Mouse (Mus musculus) monocyte, adult 5-6 weeks (primary cell): Measurements from ENCODE around the gene Rab11fip2. TPM values are rescaled to one million over a fixed set of nuclear protein-coding genes. Genes with fewer than 3 reads are reported as not detected.

Experiments used
- ATAC-seq: fragments of 153-309, 156-312 bp; replicated peaks from 2 replicates; pipeline ENCODE4 v1.8.0; 2017; ENCODE audit warnings: mild to moderate bottlenecking; ENCODE audit not compliant: low TSS enrichment, insufficient number of reproducible peaks, severe bottlenecking, poor library complexity, low FRiP score
- total RNA-seq: library from RNA; stranded (forward); fragments of 200-1000, 200-491, 200-594 nt; gene quantifications from 3 replicates; pipeline ENCODE4 v1.2.3, GENCODE M21; 2017

Gene Rab11fip2
- 9.4 to 22.7 TPM (median 17.9 TPM) in 3 replicates for total RNA-seq

GRCm38 (mm10) chr19:59943322-59943871 lies at the start of gene Rab11fip2:
TSS of gene Rab11fip2 (minus strand) at chr19:59943654.
- peak; percentile 79 for ATAC-seq

DNA sequence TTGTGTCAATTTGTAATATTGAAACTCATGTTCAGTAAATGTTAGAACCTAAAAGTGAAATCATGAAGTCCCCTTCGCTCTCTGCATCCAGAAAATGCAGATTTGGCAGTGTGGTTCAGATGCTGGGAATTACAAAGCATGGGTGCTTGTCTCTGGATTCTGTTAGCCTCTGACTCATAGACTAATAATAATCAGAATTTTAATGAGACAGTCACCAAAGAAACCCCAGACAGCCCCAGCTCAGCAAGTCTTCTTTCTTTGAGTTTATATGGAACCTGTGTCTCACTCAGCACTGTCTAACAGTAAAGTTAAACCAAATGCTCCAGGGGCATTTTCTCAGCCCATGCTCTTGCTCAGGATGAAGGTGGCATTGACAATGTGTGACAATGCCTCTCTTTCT lies 38.1 kb upstream of the Rab11fip2 start:
- no peak for ATAC-seq

- no peak for ATAC-seq
Measured at GRCm38 (mm10) chr19:59954936-59955335, 11.5 kb upstream of the Rab11fip2 start.

DNA sequence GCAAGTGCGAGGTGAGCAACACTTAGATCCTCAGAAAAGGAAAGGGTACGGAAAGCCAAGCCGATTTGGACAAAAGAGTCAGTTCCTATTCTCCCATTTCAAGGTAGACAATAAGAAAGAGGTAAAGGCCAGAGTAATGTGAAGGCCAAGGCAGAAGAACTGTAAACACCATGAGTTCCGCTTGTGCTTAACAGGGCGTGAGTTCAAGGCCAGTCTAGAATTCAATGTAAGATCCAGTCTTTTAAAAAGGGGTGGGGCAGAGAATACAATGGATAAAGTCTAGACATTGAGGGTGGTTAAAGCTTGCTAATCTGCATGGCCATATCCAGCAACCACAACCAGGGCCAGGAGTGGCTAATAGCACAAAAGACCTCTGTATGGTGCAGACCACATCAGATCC lies 6.3 kb upstream of the Rab11fip2 start:
- ATAC-seq: no peak

- ATAC-seq: peak; percentile 24; the same call in 1 of the 2 replicates
Measured at GRCm38 (mm10) chr19:59942716-59943321, 635 bp downstream of the Rab11fip2 start.

GRCm38 (mm10) chr19:59939711-59940110 lies 3.7 kb downstream of the Rab11fip2 start:
- no peak for ATAC-seq

GRCm38 (mm10) chr19:59932085-59932484 lies 11.4 kb downstream of the Rab11fip2 start:
- ATAC-seq: no peak

DNA sequence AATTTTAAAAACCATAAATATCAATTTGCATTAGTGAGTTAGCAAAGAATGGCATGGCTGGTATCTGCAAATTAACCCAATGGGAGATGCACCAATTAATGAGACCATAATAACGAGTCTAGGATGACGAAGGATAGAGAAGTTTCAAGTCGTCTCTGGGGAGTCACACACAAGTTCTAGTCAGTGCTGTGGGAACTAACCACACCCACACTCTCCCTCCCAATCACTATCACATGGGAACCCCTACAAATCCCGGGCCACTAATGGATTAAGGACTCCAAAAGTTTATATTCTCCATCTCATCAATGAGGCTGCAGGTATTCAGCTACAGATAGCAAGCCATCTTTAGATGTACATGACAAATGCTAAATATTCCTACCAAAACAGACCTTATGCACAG lies 14.8 kb downstream of the Rab11fip2 start:
- no peak for ATAC-seq

- ATAC-seq: no peak
Measured at GRCm38 (mm10) chr19:59926125-59926524, 17.3 kb downstream of the Rab11fip2 start.

- no peak for ATAC-seq
Measured at GRCm38 (mm10) chr19:59920846-59921245, 22.6 kb downstream of the Rab11fip2 start.

DNA sequence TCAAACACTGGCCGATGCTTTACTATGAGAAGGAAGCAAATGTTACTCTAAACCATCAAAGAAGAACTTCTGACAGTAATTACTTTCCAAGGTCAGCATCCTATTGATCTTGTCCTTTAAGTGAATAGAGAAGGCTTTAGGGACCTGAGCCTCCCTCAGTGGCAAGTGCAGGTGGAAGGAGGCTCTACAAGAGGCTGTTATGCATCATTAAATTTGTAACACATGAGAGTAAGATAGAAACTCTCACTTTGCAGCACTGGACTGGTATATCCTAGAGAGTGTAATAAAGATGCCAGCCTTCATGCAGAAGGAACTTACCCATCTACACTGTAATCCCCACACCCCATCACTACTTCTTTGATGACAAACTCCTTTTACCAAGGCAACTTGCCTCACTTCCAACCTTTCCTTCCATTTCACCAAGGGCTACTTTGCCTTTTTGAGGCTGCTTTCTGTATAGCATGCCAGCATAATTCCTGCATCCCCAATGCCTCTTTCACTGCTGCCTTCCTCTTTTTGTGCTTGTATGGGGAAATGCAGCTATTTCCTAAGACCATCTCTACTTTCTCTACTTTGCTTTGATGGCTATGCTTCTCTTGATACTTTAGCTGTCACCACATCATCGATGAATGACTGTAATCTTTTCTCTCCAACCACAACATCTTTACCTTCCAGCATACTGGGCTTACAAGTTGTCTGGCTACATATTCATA lies 25.4 kb downstream of the Rab11fip2 start:
- no peak for ATAC-seq

DNA sequence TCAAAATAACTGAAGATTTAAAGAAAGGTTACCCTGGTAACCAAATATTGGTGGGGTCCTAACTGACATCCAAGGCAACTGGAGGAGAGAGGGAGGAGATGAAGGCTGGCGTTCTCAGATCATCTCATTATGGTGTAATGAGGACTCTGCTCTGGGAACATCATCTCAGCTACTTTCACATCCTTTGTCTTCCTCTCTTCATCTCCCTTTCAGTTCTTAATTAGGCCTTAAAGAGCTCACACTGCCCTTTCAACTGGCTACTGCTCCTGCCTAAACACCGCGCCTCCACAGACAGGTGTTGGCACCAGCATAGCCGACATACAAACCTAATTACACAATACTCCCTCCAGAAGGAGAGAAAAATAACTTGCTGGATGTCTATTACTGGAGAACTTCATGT lies 31.9 kb downstream of the Rab11fip2 start:
- no peak for ATAC-seq

- no peak for ATAC-seq
Measured at GRCm38 (mm10) chr19:59905296-59906081, 38.0 kb downstream of the Rab11fip2 start.

DNA sequence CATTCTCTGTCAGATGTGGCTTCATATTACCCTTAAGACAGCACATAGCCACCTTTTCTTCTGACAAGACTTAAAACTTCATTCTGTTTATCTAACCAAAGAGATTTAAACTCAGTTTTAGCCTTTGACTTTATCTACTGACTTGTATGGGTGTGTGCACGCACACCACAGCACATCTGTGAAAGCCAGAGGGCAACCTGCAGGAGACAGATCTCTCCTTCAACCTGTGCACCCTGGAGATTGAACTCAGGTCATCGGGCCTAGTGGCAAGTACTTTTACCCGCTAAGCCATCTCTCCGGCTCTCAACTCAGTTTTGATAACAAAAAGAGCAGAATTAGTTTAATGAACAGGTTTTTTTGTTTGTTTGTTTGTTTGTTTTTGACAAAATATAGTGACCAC lies 43.5 kb downstream of the Rab11fip2 start:
- ATAC-seq: no peak

DNA sequence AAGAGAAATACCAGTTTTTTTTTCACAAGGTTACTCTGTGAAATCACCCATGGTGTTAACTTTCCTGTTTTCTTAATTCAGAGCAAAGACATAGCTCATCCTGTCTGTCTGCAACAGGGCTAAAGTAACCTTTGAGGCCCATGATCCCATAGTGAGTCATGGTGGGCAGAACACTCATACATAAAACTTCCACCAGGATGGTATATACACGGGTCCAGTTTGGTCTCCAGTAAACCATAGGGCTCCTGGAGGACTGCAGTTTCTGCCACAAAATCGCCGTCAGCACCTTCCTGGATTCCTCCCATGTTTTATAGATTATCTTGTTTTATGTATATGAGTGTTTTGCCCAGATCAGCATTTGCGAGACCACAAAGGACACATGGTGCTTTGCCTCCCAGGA lies 45.2 kb downstream of the Rab11fip2 start:
- no peak for ATAC-seq

GRCm38 (mm10) chr19:59889383-59889782 lies 54.1 kb downstream of the Rab11fip2 start:
- no peak for ATAC-seq

DNA sequence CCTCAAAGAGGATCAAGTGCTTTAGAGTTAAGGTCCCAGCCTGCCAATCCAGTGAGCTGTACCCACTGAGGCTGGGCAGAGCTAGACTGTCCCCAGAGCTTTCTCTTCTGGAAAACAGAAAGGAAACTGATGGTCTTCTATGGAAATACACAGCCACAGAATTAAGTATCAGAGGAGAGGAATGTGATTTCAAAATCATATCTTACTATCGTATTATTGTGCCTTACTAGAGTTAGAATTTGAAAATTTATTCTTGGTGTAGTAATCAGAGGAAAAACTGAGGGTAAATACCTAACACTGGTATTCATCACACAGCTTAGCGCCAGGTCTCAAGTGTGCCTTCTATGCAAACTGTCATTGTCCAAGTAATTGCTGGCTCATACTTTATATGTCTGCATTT lies 54.6 kb downstream of the Rab11fip2 start:
- ATAC-seq: no peak

- no peak for ATAC-seq
Measured at GRCm38 (mm10) chr19:59887866-59888265, 55.6 kb downstream of the Rab11fip2 start.

DNA sequence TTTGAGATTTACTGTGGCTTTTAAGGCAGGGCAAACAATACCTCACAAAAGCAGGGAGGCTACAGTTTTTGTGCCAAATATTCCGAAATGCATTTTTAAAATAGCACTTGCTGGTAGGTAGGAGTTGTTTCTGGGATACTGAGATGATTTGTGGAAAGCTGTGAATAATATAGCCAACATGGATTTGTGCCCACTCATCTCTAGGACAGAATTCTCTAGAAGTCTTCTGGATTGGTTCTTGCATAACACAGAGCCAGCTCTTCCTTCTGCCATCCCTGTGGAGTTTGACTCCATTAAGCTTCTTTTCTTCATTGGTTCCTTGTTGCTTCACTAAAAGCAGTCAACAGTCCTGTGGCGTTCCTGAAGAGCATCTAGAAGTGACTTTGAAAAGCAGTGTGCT lies 58.2 kb downstream of the Rab11fip2 start:
- ATAC-seq: no peak
